Mouse (Mus musculus): ENCODE measurements around the gene Gins2.

DNA sequence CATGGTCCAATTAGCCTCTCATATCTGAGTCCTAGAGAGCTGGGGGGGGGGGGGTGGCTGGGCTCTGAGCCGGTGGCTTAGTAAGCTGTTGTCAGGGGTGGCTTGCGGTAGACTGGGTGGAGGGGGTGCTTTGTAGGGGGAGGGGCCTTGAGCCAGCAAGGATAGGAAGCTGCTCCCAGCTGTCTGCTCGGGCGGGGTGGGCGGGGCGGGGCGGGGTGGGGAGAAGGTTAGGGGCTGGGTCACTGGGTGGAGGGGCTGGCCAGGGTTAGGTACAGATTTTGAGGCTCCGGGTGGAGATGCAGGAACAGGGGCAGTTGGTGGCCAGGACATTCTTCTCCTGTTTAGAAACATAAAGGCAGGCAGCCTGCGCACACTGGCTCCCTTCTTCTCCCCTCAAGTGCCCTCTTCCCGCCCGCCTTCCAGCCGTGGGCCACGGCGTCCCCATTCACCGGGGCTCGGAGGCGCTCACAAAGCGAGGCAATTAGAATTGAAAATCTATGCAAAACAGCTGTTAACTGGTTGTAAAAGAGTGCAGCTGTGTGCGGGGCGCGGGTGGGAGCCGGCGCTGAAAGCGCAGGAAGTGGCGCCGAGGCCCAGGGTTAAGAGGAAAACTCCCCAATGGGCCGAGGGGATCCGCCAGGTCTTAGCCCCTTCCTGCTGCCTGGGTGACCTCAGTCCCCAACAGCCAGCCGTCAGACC, 56.4 kb downstream of the Gins2 start:
- TF ChIP-seq BHLHE40 (IDR thresholded peaks at IDR 0.05; ENCODE audit: borderline replicate concordance, low read depth, low read length) = no peak
- TF ChIP-seq HCFC1 (IDR thresholded peaks at IDR 0.05; ENCODE audit: low read depth, low read length) = no peak
- TF ChIP-seq CTCF (IDR thresholded peaks at IDR 0.05 in 2 of 3, conservative IDR thresholded peaks at IDR 0.05 in 1 of 3; ENCODE audit: control insufficient read depth in 1 of 3, insufficient read depth in 1 of 3, low read depth in 2 of 3, low read length in 3 of 3, poor library complexity in 1 of 3, severe bottlenecking in 1 of 3) = no peak
- no peak for TF ChIP-seq POLR2A (IDR thresholded peaks at IDR 0.05; ENCODE audit: control insufficient read depth in 1 of 2, insufficient read depth in 1 of 2, low read depth in 1 of 2, low read length in 2 of 2, poor library complexity in 1 of 2)
- no peak for TF ChIP-seq ZNF384 (IDR thresholded peaks at IDR 0.05; ENCODE audit: low read depth, low read length)
- TF ChIP-seq USF2 (IDR thresholded peaks at IDR 0.05; ENCODE audit: borderline replicate concordance in 1 of 2, insufficient read depth in 1 of 2, low read depth in 1 of 2, low read length in 2 of 2) = no peak
